Mouse (Mus musculus) gonadal fat pad, adult 2 months (tissue): ENCODE results near the gene Cd44. TPM values are rescaled to one million over a fixed set of nuclear protein-coding genes. Genes with fewer than 3 reads are reported as not detected.
A peak's percentile ranks its signal among the peaks of the same experiment; 100 is the strongest.

Experiments
- DNase-seq: peaks from one replicate; pipeline ENCODE4 v3.0.0-alpha.2; 2012; ENCODE audit warnings: low read depth
- polyA plus RNA-seq: library from polyadenylated mRNA; depleted of rRNA; stranded (reverse); fragments of >200 nt; gene quantifications from 2 replicates; pipeline ENCODE4 v1.2.3, GENCODE M21; 2012; rRNA removed

Cd44 gene
- 8.5 and 12.5 TPM in 2 replicates for polyA plus RNA-seq

DNA sequence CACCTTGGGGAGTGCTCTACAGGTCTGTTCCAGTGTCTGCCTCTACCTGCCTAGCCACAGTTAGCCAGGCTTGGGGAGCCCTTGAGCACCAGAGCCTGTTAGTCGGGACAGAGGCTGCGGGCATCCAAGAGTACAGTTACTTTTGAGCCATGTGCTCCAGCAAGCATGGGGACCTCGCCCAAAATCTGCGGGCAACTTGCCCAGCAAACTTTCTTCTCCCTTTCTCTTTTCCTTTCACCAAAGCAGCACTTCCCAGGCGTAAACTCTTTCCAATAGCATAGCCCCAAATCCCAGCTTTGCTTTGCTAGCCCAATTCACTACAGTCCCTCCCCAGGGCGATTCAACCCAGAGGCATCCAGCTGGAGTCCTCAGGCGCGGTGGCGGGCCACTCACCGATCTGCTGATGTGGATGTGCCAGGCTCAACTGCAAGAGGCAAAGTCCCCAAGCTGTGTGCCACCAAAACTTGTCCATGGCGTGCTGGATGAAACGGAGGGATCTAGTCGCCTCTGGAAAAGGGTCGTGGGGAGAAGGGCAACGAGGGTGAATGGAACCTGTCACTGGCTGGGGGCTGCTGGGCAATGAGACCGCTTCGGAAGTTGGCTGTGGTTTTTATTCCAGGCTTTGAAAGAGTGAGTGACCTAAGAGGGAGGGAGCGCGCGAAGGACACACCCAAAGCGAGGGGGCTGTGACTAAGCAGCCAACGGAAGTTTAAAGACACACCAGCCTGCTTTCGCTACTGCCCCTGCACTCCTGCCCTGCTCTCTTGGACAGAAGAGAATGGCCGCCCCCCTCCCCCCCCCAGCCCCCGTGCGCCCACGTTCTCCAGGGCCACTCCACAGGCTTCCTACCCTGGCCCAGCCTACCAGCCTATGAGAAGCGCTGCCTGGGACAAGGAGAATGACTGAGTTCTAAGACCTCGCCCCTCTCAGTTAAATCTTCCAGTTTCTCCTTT lies at the start of gene Cd44:
Gene Cd44 (minus strand): TSS at position 791 of the 953 bp plus-strand sequence.
- no peak for DNase-seq

DNA sequence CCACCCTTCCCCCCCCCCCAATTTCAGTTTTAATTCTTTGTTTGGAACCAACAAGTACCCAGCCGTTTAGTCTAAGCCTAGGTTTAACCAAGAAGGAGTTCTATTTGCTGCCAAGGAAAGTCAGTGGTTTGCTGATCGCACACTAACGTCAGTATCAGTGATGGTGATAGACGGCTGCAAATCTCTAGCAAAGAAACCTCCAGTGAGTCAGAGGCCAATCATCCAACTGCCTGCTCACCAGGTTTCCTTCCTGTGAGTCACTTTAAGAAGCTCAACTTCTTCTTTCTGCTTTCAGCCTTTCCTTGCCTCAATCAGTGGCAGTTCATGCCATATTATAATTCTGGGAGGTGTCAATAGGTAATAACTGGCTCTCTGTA lies 47.0 kb upstream of the Cd44 start:
- no peak for DNase-seq

DNA sequence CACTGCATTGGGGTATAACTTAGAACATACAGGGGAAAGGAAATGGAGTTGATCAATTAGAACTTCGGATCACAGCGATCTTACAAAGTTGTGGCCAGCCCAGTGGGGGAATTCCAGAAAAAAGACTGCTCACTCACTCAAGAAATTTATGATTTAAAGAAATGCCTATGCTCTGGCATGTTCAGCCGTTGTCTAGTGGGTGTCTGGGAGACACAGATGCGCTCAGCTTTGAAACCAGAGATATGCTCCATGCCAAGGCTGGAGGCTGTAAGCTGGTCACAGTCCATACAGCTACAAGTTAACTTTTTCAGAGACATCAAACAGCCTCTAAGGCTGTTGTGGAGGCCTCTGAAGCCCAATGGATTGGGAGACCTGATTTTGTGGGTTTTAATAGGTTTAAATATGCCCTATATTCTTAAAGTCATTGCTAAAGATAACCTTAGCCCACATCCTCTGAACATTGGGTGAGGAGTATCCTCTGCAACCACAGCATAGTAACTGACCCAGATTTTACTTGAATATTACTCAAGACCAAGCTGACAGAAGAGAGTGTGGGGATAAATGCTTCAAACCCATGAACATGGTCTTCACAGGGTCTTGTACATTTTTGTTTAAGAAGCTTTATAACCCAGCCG lies 46.5 kb upstream of the Cd44 start:
- no peak for DNase-seq

DNA sequence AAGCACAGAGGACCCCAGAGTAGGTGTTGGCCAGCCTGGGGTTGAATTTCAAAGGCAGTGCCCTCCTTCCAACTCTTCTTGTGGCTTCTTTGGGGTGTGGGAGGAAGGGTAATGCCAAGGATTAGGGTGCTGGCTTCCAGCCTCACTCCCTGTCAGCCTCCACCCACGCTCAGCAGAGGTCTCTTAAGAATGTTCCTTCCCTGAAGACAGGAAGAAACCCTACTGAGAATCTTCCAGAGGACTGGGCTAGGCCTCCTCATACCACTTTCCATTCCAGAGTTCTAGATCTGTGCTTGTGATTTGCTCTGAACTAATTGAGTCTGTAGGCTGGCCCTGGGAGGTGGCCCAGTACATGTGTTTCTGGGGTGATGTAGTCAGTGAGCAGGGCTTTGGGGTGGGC lies 43.6 kb upstream of the Cd44 start:
- peak; percentile 79 for DNase-seq

DNA sequence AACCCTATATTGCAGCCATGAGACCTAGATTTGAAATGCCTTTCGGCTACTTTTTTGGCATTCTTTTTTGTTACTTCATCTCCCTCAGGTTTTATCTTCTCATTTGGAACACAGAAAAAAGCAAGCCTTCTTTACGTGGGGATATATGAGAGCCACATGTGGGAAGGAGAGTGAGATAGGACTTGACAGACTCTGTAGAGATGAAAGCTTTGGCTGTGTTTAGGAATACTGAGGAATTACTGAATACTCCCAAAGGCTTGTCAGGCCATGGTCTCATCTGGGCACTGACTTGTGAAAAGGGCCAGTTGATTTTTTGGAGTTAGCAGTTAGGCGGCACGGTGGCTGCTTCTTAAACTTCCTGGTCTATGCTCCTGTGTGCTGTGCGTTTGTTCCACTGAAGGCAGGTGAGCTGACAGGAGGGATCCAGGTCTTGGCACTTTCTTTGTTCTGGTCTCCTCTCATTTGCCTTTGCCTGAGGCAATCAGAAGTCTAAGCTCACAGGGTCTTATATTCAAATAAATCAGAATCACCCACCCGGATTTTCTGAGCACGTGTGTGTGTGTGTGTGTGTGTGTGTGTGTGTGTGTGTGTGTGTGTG lies 43.0 kb upstream of the Cd44 start:
- DNase-seq, result no peak

DNA sequence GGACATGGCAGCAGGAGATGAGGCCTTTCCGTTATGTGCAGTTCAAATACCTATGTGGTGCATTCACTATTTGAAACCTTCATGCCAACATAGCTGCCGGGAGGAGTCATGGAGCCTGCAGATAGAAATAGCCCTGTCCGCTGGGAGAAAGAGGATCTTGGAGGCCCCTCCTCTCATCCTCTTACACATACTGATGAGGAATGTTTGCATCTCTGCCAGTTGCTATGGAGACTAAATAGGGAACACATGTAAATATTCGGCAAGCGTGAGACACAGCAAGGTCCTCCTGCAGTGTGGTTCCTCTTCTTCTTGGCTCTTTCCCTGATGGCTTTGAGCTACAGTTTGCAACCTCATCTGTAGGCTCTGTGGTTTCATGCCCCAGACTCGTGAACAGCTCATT lies 42.5 kb upstream of the Cd44 start:
- no peak for DNase-seq

DNA sequence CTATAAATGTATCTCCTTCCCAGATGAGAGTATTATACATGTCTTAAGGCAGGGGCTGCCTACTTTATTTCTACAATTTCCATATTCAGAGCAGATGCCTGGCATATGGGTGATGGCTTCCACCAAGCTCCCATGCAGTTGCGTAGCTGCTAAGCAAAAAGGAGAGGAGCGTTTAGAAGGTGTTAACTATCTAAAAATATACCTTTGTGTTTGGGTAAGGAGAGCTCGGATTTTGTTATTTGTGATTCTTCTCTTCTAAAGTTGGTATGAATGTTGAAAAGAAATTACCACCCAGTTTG lies 41.3 kb upstream of the Cd44 start:
- DNase-seq, result no peak

DNA sequence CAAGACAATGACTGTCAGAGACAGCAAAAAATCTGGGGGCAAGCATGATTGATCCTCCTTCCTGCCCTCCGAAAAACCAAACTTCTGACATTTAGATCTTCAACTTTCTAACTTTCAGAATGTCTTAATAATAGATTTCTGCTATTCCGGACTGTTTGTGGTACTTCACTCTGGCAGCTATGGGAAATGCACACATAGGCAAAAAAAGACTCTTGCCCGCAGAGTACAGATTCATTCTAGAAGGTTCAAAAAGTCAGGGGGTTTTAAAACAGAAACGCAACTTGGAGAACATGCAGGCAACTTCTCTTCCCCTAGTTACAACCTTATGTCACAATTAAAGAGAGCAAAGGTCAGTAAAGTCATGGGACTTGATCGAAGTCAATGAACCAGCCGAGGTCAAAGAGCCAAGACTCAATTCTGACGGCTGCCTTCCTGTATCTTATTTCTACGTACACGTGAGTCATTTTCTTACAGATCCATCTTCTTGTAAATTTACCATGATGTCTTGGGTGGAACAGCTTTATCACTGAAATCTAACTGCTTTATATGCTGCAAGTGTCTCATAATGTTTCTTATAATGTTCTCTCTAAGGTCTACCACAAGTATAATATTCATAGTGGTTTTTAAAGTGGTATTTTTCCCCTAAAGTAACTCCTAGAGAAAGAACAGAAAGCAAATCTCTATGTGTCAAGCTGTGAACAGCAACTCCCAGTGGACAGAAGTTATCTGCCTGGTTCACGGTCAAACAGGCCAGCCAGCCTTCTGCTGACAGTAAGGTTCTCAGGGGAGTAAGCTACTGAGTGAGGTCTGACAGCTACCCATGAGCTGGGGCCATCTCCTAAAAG lies 40.7 kb upstream of the Cd44 start:
- no peak for DNase-seq

DNA sequence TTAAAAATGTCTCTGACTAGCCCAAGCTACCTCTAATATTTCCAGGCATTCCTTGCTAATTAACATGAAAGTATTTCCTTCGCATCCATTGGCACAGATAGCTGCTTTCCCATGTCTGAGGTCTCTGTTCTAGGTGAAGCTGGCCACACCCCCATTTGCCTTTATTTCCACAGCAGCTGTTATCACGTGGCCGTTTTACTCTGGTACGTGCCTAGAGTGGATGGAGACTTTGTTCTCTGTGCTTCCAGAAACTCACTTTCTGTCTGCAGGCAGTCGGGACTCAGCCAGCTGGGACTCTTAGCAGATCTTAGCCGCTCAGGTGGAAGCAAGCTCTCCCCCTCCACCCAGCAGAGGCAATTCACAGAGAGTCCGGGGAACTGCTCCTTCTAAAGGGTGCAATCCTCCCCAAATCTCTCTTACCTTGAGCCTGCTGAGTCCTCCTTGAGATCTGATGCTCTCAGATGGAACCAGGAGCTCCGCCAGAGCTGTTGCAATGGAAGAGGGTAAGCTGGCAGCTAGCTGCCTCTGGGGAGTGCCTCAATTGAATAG lies 39.4 kb upstream of the Cd44 start:
- DNase-seq, result no peak

DNA sequence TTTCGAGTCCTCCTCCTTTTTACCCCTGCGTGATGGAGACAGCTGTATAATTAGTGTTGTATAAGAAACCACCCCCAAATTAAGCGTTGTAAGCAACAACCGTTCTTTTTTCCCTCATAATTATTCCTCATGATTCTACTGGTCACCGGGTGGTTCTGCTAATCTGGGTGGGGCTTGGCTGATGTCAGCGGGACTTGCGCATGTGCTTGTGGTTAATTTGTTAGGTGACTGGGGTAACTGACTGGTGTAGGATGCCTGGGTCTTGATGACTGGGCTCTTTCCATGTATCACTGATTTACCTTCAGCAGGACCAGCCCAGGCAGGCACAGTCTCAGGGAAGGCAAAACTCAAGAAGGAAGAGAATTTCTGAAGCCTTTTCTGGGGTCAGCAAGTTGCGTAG lies 38.7 kb upstream of the Cd44 start:
- DNase-seq, result no peak

DNA sequence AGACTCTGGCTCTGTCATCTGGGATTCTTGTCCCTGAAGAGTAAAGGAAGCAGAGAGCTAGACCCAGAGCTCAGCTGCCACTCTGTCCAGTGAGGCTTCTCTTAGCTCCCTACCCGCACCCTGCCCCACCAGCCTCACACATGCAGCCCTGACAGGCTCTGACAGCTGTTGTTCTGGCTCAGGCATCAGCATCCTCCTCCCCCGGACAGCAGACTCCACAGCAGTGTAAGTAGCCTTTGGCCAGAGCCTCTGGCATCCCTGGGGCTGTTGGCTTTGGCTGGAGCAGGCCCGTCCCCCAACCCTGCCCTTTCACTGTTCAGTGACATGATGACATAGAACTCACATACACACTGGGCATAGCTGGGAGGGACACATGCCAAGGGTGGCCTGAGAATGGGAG lies 35.4 kb upstream of the Cd44 start:
- DNase-seq, result no peak

DNA sequence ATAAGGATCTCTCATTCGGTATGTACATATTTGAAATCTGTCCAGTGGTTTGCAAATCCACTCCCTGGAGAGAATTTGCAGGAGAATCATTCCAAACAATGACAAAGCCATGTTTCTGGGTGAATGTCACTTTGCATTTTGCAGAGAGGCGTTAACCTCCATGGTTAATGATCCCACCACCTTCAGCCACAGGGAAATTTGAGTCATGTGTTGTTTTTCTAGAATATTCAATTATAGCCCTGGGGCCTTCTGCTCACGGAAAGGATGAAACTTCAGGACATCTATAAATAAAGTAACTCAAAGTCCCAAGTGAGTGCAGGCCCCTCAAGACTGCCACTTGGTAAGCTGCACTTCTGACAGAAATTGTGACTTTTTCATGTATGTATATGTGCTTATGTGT lies 33.4 kb upstream of the Cd44 start:
- DNase-seq, result no peak

DNA sequence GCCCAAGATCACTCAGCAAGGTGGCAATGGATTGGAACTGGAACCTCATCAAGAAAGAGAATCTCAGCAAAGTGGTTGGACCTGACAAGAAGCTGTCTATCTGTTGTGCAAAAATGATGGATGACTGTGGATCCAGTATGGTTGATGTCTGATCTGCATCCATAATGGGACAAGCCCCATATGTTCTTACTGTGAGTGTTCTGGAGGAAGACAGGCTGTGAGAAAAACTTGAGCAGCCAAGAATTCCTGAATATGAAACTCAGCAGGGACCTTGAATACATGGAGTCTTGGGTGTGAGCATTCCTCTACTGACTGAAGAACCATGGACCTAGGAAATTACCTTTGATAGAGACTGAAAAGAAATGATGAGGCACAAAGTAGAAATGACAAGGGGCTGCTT lies 32.3 kb upstream of the Cd44 start:
- no peak for DNase-seq

DNA sequence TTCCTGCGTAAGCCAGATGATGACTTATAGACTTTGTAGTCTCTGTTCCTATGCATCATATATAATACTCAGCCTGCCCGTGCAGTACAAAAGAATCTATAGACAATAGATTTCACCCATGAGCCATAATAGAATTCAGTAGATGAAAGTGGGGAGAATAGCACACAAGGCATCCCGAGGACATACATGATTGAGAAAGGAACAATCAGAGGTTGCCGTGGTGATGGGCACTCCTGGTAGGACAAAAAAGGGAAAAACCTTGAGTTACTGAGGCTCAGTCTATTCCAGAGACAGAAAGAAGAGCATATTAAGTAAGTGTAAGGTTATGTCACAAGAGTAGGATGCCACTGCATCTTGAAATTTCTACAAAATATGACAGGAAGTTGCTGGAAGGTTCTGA lies 31.7 kb upstream of the Cd44 start:
- no peak for DNase-seq

DNA sequence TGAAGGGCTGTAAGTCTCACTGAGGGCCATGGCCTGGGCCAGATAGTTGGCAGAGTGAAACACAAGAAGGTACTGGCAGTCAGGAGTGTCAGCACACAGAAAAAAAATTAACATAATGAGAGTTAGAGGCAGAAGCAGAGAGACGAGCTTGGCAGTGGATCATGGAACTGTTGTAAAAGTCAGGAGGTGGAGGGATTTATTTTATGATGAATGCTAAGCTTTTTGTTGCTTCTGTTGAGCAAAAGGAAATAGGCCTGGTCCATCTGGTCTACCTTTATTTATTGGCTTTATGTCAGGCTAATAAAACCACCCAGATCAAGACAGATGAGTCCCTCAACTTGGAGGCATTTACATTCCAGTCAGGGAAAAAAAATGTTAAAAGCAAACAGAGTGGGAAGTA lies 31.2 kb upstream of the Cd44 start:
- peak; percentile 89 for DNase-seq

DNA sequence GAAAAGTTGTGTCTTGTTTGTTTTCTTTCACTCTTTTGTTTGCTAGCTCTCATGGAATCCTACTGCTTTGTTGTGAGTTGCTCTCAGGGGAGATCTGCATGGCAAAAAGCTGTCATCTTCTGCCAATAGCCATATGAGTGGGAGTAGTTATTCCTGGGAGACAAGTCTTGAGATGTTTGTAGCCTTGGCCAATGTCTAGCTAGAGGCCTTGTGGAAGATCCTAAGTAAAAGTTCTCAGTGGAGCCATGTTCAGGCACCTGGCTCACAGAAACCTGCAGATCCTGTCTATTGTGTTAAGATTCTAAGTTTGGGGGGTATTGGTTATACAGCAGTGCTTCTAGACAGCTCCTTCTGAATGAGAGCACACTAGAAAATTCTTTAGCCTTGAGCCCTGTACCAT lies 26.7 kb upstream of the Cd44 start:
- DNase-seq, result peak; percentile 86

DNA sequence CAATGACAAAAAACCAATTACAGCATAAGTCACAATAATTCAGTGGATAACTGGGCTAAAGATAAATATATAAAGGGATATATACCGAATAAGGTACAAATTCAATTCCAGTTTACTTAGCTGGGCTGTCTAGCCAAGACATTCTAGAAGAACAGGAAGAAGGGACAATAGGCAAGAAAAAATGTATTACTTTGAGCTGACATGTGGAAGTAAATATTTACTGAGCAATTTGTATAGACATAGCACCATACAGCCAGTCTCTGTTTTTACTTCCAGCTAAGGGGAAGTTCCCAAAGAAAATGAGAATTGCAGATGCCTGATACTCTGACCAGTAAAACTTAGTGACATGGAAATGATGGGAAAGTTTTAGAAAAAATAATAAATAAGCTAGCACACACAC lies 23.0 kb upstream of the Cd44 start:
- no peak for DNase-seq

DNA sequence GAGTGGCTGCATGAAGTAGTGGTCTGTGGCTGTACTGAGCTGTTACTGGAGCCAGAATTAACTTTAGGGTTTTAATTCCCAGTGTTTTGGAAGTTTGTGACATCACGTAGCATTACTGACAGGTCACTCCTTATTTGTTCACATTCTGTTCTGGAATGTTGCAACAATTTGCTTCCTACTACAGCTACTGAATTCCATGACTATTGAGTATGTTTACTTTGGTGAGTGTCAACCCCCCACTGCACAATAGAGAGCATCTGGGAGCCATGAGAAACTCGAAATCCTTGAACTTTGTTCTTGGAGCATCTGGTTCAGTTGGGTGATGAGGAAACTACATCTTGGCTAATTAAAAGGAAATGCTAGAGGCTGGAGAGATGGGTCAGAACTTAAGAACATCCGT lies 22.2 kb upstream of the Cd44 start:
- no peak for DNase-seq

DNA sequence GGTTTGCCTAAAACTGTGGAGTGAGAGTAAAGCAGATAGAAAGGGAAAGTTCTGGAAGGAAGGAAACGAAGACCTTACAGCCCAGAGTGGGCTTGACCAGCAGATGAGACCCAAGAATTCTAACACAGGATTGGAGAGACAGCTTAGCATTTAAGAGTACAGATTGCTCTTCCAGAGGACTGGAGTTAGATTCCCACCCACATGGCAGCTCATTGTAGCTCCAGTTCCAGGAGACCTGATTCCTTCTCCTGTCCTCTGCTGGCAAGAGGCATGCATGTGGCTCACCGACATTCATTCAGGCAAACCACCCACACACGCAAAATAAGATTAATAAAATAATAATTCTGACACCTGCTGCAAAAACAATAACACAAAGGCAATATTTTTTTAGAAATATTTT lies 20.6 kb upstream of the Cd44 start:
- no peak for DNase-seq

DNA sequence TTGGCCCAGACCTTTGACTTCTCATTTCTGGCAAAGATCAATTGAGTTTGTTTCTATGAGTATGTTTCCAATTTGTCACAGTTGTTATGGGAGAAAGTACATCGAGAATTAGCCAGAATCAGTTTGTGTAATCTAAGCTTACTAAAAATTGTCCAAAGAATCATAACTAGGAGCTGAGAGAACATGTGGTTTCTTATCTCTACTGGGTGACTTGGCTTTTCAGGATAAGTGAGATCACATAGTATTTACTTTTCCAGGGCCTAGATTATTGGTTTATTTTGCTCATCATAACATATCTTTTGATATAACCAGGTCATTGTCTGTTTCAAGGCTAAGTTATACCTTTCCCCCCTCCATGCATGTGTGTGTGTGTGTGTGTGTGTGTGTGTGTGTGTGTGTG lies 16.8 kb upstream of the Cd44 start:
- DNase-seq, result no peak

DNA sequence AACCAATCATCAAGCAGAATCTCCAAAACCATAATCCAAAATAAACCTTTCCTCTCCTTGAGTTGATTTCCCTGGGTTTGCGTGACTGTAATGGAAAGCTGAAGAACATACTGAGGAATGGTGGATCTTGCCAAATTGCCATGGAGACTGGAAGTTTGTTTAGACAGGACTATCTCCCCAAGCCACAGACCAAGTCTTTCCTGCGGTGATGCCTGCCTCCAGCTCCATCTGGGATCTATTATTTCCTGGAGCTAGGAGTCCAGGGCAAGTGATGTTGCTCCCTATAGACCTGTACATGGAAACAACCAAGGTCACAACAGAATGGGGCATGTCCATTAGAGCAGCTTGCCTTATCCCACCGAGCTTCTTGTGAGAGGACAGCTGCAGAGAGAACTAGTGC lies 15.1 kb upstream of the Cd44 start:
- DNase-seq, result no peak

DNA sequence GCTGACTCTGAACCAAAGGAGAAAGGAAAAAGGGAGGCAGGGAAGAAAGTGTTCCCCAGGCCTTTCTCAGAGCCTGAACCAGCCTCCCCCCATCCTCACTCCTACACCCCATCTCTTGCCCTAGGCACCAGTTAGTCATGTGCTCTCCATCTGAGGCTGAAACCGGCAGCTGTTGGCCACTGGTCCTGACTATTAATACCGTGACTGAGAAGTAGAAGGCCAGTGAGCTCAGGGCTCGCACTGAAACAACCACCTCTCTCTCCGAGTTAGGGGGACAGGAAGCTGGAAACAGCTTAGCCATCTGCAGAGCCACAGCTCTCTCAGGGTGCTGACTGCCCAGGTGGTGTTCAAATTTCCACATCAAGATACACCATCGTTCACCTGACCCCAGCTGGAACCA lies 13.2 kb upstream of the Cd44 start:
- no peak for DNase-seq
